Mouse (Mus musculus) stomach, embryonic 16.5 days (tissue): ENCODE data around the gene Tmtc1. TPM values are rescaled to one million over a fixed set of nuclear protein-coding genes. Genes with fewer than 3 reads are reported as not detected.

ENCODE experiments used
- ATAC-seq: fragments of 200-750 bp; cut with Nextera tagmentation; 2 replicates; pipeline ENCODE4 v1.8.0; 2017; ENCODE audit warnings: moderate number of reproducible peaks, moderate TSS enrichment; ENCODE audit not compliant: insufficient read depth, low FRiP score
- H3K27ac ChIP-seq: fragments of 300-500 bp; sonication (generic); 2 replicates; pipeline ENCODE4 v1.5.1; 2014; ENCODE audit warnings: low read length
- H3K27me3 ChIP-seq: fragments of 300-500 bp; sonication (generic); 2 replicates; pipeline ENCODE4 v1.6.1; 2014; ENCODE audit warnings: low read length, control low read depth, mixed read lengths; ENCODE audit not compliant: control insufficient read depth, insufficient read depth
- H3K36me3 ChIP-seq: fragments of 300-500 bp; sonication (generic); 2 replicates; pipeline ENCODE4 v1.6.1; 2014; ENCODE audit warnings: low read length; ENCODE audit not compliant: control insufficient read depth, insufficient read depth
- H3K4me1 ChIP-seq: fragments of 300-500 bp; sonication (generic); 2 replicates; pipeline ENCODE4 v1.6.1; 2014; ENCODE audit warnings: low read length, control low read depth, mixed read lengths; ENCODE audit not compliant: control insufficient read depth, insufficient read depth
- H3K4me2 ChIP-seq: fragments of 300-500 bp; sonication (generic); 2 replicates; pipeline ENCODE4 v1.6.1; 2014; ENCODE audit warnings: low read depth, low read length, mixed read lengths
- H3K4me3 ChIP-seq: fragments of 300-500 bp; sonication (generic); replicated peaks from 2 replicates; pipeline ENCODE4 v1.5.1; 2014; ENCODE audit warnings: mild to moderate bottlenecking, low read length
- H3K9ac ChIP-seq: fragments of 300-500 bp; sonication (generic); 2 replicates; pipeline ENCODE4 v1.6.1; 2014; ENCODE audit warnings: low read length
- H3K9me3 ChIP-seq: fragments of 300-500 bp; sonication (generic); replicated peaks from 2 replicates; pipeline ENCODE4 v1.6.1; 2016; ENCODE audit warnings: low read length, control low read depth; ENCODE audit not compliant: control insufficient read depth
- WGBS: fragments of 180-500 bp; shearing (Covaris S2); extraction: QIAGEN DNeasy Blood & Tissue Kit; methylation state at CpG from one replicate; pipeline ENCODE4 v1.1.7; 2014; 5-methylcytosine and 5-hydroxymethylcytosine counted together
- polyA plus RNA-seq: library from polyadenylated mRNA; unstranded; fragments of >200 nt; fragmentation: Nextera tagmentation; extraction: Ambion mirVana; gene quantifications from 2 replicates; pipeline ENCODE4 v1.2.1, GENCODE M21; 2015

The Tmtc1 gene
- polyA plus RNA-seq, 1 experiment from 2014 or later = 1.6 TPM

GRCm38 (mm10) chr6:148373444-148373843 lies 70.7 kb downstream of the Tmtc1 start:
- WGBS = 55% methylated on average over 2 of the region's 2 CpGs
- Histone ChIP-seq H3K4me2 (no peak overlapping the region), H3K4me1 (no peaks in the 10 kb centered on the region), H3K27me3 (no peaks in the 10 kb centered on the region), H3K27ac (no peak overlapping the region), H3K36me3 (no peaks in the 10 kb centered on the region), H3K4me3 (no peak overlapping the region), H3K9ac (no peak overlapping the region), H3K9me3 (no peaks in the 10 kb centered on the region)
- ATAC-seq = peak; percentile 40; the same call in 1 of the 2 replicates

GRCm38 (mm10) chr6:148371223-148371622 lies 73.0 kb downstream of the Tmtc1 start:
- no peaks in the 10 kb centered on the region for H3K4me1 ChIP-seq
- H3K4me3 ChIP-seq = no peak overlapping the region
- H3K9ac ChIP-seq = no peak overlapping the region
- H3K9me3 ChIP-seq = no peaks in the 10 kb centered on the region
- H3K27me3 ChIP-seq = no peaks in the 10 kb centered on the region
- no peak overlapping the region for H3K27ac ChIP-seq
- no peak for ATAC-seq
- no peak overlapping the region for H3K4me2 ChIP-seq
- H3K36me3 ChIP-seq = no peaks in the 10 kb centered on the region

GRCm38 (mm10) chr6:148367094-148367539 lies 77.1 kb downstream of the Tmtc1 start:
- no peak overlapping the region for H3K27ac ChIP-seq
- no peaks in the 10 kb centered on the region for H3K36me3 ChIP-seq
- 36% methylated on average over 4 of the region's 4 CpGs for WGBS
- H3K9ac ChIP-seq = no peak overlapping the region
- H3K4me3 ChIP-seq = no peak overlapping the region
- no peaks in the 10 kb centered on the region for H3K9me3 ChIP-seq
- H3K4me2 ChIP-seq = no peak overlapping the region
- no peaks in the 10 kb centered on the region for H3K4me1 ChIP-seq
- H3K27me3 ChIP-seq = no peaks in the 10 kb centered on the region
- peak; percentile 37; the same call in 1 of the 2 replicates for ATAC-seq

- Histone ChIP-seq H3K9me3 (no peaks in the 10 kb centered on the region), H3K9ac (no peak overlapping the region), H3K36me3 (no peaks in the 10 kb centered on the region), H3K4me3 (no peak overlapping the region), H3K27me3 (no peaks in the 10 kb centered on the region), H3K27ac (no peak overlapping the region), H3K4me1 (no peaks in the 10 kb centered on the region), H3K4me2 (no peak overlapping the region)
- ATAC-seq = no peak
- 95% methylated on average over 1 of the region's 1 CpGs for WGBS
Measured at GRCm38 (mm10) chr6:148366629-148367028, 77.6 kb downstream of the Tmtc1 start.

- no peak for ATAC-seq
- Histone ChIP-seq H3K4me1 (no peaks in the 10 kb centered on the region), H3K9me3 (no peaks in the 10 kb centered on the region), H3K4me2 (no peak overlapping the region), H3K27ac (no peak overlapping the region), H3K4me3 (no peak overlapping the region), H3K9ac (no peak overlapping the region), H3K36me3 (no peaks in the 10 kb centered on the region), H3K27me3 (no peaks in the 10 kb centered on the region)
- 61% methylated on average over 1 of the region's 1 CpGs for WGBS
Measured at GRCm38 (mm10) chr6:148363162-148363561, 81.0 kb downstream of the Tmtc1 start.

- 46% methylated on average over 3 of the region's 3 CpGs for WGBS
- no peaks in the 10 kb centered on the region for H3K9me3 ChIP-seq
- no peaks in the 10 kb centered on the region for H3K4me1 ChIP-seq
- ATAC-seq = no peak
- no peaks in the 10 kb centered on the region for H3K27me3 ChIP-seq
- H3K36me3 ChIP-seq = no peaks in the 10 kb centered on the region
- H3K27ac ChIP-seq = 0 out of 2 replicates have a peak overlapping the region, but pooled peaks have one; percentile 10
- H3K9ac ChIP-seq = no peak overlapping the region
- H3K4me2 ChIP-seq = no peak overlapping the region
- H3K4me3 ChIP-seq = no peak overlapping the region
Measured at GRCm38 (mm10) chr6:148362475-148362874, 81.7 kb downstream of the Tmtc1 start.

- H3K27me3 ChIP-seq = no peaks in the 10 kb centered on the region
Measured at GRCm38 (mm10) chr6:148359348-148359905, 84.8 kb downstream of the Tmtc1 start.

GRCm38 (mm10) chr6:148358580-148359246 lies 85.5 kb downstream of the Tmtc1 start:
- no peak for ATAC-seq
- H3K27me3 ChIP-seq = no peaks in the 10 kb centered on the region
- WGBS = 67% methylated on average over 10 of the region's 12 CpGs
- H3K4me2 ChIP-seq = no peak overlapping the region
- H3K36me3 ChIP-seq = peaks cover 10% of the 10 kb centered on the region; the same call in 1 of the 2 replicates
- H3K27ac ChIP-seq = no peak overlapping the region
- peaks cover 13% of the 10 kb centered on the region; the same call in 1 of the 2 replicates for H3K9me3 ChIP-seq
- H3K4me3 ChIP-seq = no peak overlapping the region
- H3K9ac ChIP-seq = no peak overlapping the region
- no peaks in the 10 kb centered on the region for H3K4me1 ChIP-seq

More at GRCm38 (mm10) chr6:148359348-148359905, 84.8 kb downstream of the Tmtc1 start:
- Histone ChIP-seq H3K9ac (no peak overlapping the region), H3K4me2 (no peak overlapping the region), H3K9me3 (peaks cover 9% of the 10 kb centered on the region; the same call in 1 of the 2 replicates), H3K27ac (no peak overlapping the region), H3K36me3 (peaks cover 10% of the 10 kb centered on the region; the same call in 1 of the 2 replicates), H3K4me1 (no peaks in the 10 kb centered on the region), H3K4me3 (no peak overlapping the region)
- WGBS = 81% methylated on average over 7 of the region's 7 CpGs
- ATAC-seq = no peak

- Histone ChIP-seq H3K4me2 (no peak overlapping the region), H3K9me3 (peaks cover 13% of the 10 kb centered on the region; the same call in 1 of the 2 replicates), H3K4me1 (no peaks in the 10 kb centered on the region), H3K9ac (no peak overlapping the region), H3K27me3 (no peaks in the 10 kb centered on the region), H3K27ac (no peak overlapping the region), H3K4me3 (no peak overlapping the region), H3K36me3 (peaks cover 10% of the 10 kb centered on the region; the same call in 1 of the 2 replicates)
- no peak for ATAC-seq
Measured at GRCm38 (mm10) chr6:148356141-148356540, 88.0 kb downstream of the Tmtc1 start.
